Mouse (Mus musculus) megakaryocyte-erythroid progenitor cell, adult 5 weeks (primary cell): ENCODE measurements around the gene Tpst1. TPM values are rescaled to one million over a fixed set of nuclear protein-coding genes. Genes with fewer than 3 reads are reported as not detected.

Experiments used
- polyA plus RNA-seq: library from polyadenylated mRNA; stranded (reverse); fragments of >175 nt; gene quantifications from 2 replicates; pipeline ENCODE4 v1.2.3, GENCODE M21; 2012

Gene Tpst1
- polyA plus RNA-seq, result 16.3 and 18.6 TPM in 2 replicates

DNA sequence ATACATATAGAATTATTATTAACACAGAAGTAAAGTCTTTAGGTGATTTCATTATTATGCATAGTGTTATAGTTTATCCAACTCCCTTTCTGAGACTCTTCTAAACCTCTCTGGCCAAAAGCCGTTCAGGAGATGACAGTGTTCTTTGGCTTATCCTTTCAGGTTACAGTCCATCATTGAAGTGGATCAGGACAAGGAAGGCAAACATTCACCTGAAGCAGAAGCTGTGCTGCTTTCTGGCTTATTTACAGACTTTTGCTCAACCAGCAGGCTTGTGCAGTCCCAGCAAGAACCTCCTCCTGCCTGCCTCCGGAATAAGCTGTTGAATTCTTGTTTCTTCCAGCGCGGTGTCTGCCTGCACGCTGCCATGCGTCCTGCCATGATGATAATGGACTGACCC, at the start of gene Tpst1:
TSS of gene Tpst1 (plus strand) at position 301 of the 400 bp plus-strand sequence.

DNA sequence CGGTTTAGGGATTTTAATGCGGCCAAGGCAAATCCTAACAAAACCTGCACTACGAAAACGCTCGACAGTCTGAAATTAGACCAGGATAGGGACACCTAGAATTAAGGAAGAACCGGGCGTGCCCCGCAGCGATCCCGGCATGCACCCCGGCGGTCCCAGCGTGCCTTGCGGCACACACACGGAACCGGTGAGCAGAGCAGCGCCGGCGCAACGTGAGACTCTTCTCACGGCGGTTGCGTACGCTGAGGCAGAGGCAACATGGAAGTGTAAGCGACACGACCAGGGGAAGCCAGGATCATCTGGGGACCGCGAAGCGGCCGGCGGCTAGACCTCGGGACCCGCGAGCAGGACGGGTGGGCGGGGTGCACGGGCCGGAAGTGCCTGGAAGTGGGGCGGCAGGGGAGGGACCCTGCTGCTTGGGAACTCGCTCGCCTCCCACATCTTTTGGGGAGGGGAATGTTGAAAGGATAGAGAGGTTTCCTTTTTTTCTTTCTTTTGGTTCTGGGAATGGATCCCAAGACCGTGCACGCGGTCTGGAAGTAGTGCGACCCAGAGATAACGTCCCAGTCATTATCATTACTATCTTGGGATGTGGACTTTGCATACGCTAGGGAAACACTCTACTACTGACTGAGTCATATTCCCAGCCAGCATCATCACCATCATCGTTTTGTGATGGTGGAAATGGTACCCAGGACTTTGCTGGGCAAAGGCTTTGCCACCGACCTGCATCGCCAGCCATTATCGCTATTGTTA, 43.8 kb upstream of the Tpst1 start, which contains the start of the genes Asl and Crcp:
TSS of gene Asl (minus strand) at position 106 of the 756 bp plus-strand sequence.
TSS of gene Crcp (plus strand) at position 149 of the 756 bp plus-strand sequence.

DNA sequence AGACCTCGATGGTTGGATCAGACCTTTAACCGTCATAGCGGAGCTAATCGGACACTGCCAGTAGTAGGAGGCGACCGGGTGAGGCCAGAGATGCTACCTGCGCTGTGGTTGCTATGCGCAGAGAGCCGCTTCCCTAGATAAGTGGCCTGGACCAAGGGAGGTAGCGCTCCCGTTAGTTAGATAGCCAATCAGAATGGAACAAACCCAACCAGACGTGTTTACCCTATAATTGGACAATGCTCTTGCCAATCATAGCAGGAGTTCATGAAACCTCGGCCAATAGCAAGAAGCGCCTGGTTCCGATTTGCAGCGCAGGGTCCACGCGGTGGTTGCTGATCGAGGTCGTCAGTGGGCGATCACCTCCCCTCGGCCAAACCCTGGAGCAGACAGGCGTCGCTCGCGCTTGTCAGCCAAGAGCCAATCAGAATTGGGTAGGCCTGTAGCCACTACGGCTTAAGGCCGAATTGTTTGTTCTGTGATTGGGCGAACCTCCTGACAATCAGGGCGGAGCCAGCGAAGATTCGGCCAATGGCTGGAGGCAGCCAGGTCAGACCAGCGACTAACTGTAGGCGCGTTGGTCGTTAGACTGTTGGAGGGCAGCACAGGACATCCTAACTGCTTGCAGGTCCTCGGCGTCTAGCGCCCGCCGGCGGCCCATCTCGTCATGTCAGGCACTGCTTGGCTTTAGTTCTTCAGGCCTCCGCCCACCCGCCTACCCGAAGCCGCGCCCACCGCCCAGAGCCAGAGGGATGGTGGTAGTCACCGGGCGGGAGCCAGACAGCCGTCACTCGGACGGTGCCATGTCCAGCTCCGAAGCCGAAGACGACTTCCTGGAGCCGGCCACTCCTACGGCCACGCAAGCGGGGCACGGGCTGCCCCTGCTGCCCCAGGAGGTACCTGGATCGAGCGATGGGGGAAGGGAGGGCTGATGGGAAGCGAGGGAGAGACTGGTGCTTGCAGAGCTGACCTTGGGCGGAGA, 71.5 kb downstream of the Tpst1 start, which contains the start of gene Kctd7:
TSS of gene Kctd7 (plus strand) at position 528 of the 979 bp plus-strand sequence.

DNA sequence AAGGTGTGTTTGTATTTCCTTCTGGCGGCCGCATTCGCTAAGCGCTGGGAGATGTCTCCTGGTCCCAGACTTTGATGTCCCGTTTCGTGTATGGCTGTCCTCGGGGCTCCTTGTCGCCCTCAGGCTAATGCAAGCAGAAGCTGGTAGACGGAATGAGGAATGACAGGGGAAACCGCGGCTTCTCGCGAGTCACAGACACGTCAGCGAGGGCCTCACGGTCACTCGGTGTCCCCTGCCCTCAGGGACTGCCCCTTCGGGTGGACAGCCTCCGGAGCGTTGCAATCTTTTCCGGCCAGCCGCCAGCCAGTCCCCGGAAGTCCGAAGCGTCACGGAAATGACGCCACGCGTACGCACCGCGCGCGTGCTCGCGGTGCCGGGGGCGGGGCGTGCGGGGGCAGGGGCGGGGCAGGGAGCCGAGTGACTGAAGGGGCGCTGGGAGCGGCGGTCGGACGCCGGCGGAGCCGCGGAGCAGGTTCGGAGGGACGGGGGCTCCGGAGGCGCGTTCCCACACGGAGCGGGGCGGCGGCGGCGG, 98.4 kb downstream of the Tpst1 start, which contains the start of gene Rabgef1:
TSS of gene Rabgef1 (plus strand) at position 376 of the 532 bp plus-strand sequence.

Other genes with a start within 250 kb of the Tpst1 start
- 25.6 and 26.9 TPM in 2 replicates for gene Sumf2, start 226.3 kb upstream of the Tpst1 start, polyA plus RNA-seq
- gene Chchd2, start 185.9 kb upstream of the Tpst1 start, polyA plus RNA-seq, result 504 and 509 TPM in 2 replicates
- gene Zbed5, start 177.6 kb upstream of the Tpst1 start, polyA plus RNA-seq, result 1.6 and 2.7 TPM in 2 replicates
- 0.03 and 0.34 TPM in 2 replicates for gene Phkg1, start 174.8 kb upstream of the Tpst1 start, polyA plus RNA-seq
- gene Nupr1l, start 164.8 kb upstream of the Tpst1 start, polyA plus RNA-seq, result 1.5 and 3.0 TPM in 2 replicates
- gene Vkorc1l1, start 131.4 kb upstream of the Tpst1 start, polyA plus RNA-seq, result 8.4 and 8.6 TPM in 2 replicates
- gene Gusb, start 70.3 kb upstream of the Tpst1 start, polyA plus RNA-seq, result 49.1 and 57.2 TPM in 2 replicates
- gene Asl, start 44.1 kb upstream of the Tpst1 start, polyA plus RNA-seq, result 29.9 and 31.8 TPM in 2 replicates
- 9.2 and 12.2 TPM in 2 replicates for gene Crcp, start 44.0 kb upstream of the Tpst1 start, polyA plus RNA-seq
- gene Kctd7, start 71.5 kb downstream of the Tpst1 start, polyA plus RNA-seq, result 6.0 and 12.9 TPM in 2 replicates
- 35.3 and 69.0 TPM in 2 replicates for gene Rabgef1, start 98.5 kb downstream of the Tpst1 start, polyA plus RNA-seq
- 50.6 and 50.8 TPM in 2 replicates for gene Tmem248, start 143.8 kb downstream of the Tpst1 start, polyA plus RNA-seq
- 28.9 and 29.7 TPM in 2 replicates for gene Sbds, start 182.2 kb downstream of the Tpst1 start, polyA plus RNA-seq
- 7.7 and 9.6 TPM in 2 replicates for gene Tyw1, start 182.3 kb downstream of the Tpst1 start, polyA plus RNA-seq